Mouse (Mus musculus): ENCODE measurements around the gene Kdm2a.
A peak's percentile ranks its signal among the peaks of the same experiment; 100 is the strongest.

Gene Kdm2a

DNA sequence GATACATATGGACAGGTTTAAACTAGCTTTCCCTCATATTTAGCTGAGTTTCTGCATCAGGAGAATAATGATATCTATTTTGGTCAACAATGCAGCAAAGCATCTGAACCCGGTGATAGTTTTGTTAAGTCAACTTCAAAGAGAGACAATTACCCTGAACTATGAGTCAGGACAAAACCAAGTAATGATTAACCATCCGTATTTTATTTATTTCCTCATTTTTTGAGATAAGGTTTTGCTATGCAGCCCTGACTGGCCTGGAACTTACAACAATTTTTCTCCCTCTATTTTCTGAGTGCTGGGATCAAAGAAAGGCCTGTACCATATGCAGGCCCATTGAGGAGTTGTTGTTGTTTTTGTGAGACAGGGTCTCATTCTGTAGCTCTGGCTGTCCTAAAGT lies 67.5 kb downstream of the Kdm2a start:
- DNase-seq (ENCODE audit: low read depth, low spot score), result no peak

DNA sequence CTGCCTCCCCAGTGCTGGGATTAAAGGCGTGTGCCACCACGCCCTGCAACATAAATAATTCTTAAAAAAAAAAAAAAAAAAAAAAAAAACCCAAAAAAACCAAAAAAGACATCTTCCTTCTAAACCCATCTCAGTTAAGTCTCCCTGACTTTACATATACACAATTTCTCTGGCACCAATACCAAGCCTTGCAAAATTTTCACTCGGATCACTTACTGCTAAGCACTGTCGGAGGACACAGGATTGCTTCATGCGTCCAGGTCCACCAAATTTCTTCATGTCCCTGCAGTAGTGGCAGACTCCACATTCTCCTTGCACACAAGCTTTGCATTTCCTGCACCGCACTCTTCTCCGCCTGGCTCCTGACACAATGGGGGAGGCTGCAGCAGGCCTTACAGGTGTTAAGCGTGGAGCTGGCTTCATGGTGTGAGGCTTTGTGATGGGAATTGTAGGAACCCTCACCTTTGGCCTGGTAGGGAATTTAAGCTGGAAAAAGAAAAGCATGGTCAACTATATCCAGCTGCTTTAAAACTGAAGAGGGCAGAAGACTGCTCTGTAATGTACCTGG lies 69.3 kb downstream of the Kdm2a start:
- no peak for DNase-seq (ENCODE audit: low read depth, low spot score)

DNA sequence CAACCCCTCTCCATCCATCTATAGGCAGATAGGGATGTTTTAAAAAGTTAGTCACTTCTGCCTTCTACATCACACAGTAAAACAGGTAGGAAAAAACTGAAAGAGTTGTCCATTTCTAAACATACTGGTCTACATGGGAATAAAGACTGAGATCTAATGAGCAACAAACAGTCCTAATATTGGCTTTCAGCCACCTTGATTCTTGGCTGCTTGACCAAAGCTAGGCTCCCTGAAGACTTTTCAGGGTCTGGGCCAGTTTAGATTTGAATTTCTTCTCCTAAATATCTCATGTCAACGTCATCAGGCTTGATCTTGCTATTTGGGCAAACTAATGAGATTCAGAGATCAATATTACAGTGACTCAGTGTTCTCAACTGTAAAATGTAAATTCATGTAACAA lies 71.2 kb downstream of the Kdm2a start:
- no peak for DNase-seq (ENCODE audit: low read depth, low spot score)

DNA sequence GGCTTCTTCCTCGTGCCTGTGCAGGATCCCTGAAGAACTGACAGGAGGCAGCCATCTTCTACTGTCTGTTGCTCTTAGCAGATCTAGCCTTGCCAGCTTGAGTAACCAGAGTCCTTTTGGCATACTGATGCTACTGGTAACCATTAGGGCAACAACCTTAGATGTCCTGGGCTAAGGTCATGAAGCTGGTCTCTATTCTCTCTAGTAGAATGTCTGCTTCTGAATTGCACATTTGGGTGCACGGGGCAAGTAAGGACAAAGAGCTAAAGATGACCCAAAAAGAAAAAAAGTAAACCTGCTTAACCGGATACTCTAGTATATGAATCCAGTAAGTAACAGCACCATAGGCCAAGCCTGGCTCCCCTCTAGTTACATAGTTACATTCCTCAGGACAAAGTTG lies 72.0 kb downstream of the Kdm2a start:
- no peak for DNase-seq (ENCODE audit: low read depth, low spot score)

DNA sequence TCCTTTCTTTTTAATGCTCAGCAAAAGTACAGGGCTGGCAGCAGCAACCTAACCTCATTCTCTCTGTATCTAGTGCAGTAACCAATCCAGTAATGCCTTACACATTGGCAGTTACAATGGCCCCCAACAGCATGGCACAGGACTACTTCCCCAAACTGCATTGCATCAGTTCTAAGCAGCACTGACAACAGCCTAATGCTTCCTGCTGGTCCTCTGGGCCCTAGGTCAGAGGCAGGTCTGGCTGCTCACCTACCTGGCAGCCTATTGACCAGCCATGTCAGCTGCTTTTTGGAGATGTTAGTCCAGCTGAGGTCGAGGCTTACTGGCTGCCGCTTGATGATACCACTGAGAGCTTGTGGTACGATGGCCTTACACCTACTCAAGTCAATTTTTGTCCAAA lies 76.0 kb downstream of the Kdm2a start:
- DNase-seq (ENCODE audit: low read depth, low spot score), result no peak

DNA sequence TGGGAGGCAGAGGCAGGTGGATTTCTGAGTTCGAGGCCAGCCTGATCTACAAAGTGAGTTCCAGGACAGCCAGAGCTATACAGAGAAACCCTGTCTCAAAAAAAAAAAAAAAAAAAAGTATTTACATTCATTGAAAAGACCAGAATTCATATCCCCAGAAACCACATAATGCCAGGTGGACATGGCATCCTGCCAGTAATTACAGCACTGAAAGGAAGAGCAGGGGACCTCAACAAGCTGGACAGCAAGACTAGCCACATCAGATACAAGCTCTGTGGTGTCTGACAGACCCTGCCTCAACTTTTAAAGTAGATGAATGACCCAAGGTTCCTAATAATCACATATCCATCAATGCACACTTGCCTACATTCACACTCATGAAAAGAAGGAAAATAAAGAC lies 76.5 kb downstream of the Kdm2a start:
- no peak for DNase-seq (ENCODE audit: low read depth, low spot score)

DNA sequence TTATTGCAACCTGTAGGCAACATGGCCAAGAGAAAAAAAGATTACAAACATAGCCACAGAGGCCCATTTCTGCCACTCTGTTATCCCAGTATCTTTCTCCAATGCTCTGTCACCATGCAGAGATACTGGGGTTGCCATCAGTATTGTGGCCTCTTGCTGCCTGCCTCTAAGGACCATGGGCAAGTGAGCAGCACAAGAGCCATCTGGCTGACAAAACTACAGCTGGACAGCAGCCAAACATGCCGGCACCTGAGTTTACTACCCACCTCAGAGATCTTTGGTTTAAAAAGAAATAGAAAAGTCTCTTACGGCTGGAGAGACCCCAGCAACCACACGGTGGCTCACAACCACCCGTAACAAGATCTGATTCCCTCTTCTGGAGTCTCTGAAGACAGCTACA lies 78.8 kb downstream of the Kdm2a start:
- DNase-seq (ENCODE audit: low read depth, low spot score), result no peak

DNA sequence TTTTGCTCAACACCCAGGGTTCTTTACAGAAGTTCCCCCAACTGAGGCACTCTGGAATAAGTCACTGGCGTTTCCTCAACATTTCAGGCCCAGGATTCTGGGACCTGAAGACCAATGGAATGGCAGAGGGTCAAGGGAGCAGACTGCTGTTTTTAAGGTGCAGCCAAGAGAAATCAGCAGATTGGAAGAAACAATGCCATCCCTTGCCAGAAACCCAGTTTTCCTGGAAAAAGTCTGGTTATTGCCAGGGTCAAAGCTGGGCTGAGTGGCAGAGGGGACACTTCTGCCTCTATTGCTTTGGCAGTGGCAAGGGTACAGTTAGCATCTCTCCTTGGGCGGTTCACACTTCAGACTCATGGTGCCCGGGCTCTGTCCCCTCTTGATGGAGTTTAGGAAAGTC lies 80.9 kb downstream of the Kdm2a start:
- DNase-seq (ENCODE audit: low read depth, low spot score), result no peak

DNA sequence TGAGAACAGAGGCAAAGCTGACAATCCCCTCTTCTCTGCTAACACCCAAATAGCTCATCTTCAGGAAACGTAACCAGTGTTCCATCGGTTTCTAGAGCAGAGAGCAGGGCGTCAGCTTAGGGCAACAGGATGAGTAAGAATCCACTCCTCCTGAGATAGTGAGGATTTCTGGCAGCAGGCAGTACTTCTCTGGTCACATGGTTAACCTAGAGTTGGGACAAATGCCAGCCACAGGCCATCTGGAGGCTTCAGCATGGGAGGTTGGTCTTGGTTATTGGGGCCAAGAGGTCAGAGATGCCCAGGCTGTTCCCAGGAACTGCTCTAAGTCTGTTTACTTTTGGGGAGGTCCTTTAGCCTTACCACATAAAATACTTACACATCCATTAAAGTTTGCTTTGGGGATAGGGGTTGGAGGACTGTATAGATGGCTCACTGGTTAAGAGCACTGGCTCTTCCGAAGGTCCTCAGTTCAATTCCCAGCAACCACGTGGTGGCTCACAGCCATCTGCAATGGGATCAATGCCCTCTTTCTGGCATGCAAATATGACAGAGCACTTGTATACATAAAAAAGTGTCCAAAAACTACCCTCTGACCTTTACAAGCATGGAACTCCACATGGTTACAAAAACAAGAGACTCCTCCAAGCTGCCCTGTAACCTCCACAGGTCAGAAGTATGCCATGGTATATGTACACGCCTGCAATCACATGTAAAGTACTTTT lies 82.7 kb downstream of the Kdm2a start:
- DNase-seq (ENCODE audit: low read depth, low spot score), result no peak

DNA sequence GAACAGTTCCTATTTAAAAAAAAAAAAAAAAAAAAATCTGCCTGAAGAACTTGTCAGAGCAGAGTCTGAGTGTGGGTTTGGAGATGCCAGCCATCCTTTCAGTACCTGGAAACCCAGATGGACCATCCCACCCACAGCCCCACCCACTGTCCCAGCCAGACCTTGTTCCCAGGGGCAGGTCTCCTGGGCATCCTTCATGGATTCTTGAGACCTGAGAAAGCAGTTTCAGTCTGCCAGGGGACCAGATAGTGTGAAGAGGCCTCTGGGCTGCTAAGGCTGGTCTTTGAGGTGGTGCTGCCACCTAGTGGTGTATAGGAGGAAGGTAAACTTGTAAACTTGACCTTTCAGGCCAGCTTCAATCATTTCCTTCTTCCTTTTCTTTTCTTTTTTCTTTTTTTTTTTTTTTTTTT lies 88.3 kb downstream of the Kdm2a start:
- peak; percentile 86 for DNase-seq (ENCODE audit: low read depth, low spot score)

DNA sequence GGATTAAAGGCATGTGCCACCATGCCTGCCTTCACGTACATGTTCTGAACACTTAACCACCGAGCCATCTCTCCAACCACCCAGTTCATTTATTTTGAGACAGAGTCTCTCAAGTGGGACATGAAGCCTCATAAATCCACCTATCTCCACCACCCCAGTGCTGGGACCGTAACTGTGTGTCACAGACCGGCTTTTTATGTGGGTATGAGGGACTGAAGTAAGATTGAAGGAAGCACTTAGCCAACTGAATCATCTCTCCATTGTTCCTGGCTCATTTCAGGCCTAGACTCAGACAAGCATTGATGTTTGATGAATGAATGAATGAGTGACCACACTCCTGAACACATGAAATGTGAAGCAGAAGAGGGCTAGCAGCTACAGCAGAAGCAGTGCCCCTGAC lies 88.8 kb downstream of the Kdm2a start:
- DNase-seq (ENCODE audit: low read depth, low spot score), result no peak

DNA sequence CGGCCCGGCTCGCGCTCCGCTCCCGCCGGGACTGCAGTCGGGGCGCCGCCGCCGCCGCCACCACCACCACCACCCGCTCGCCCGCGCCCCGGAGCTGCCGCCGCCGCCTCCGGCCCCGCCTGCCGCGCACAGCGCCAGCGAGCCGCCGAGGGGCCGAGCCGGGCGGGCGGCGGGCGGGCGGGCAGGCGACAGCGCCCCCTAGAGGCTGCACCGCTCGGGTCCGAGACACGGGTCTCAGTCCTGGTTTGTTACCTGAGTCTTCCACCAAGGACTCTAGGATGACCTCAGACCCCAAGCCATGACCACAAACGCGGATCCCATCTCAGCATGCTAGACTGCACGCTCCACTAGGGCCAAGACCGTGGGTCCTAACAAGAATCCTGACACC lies 91.9 kb downstream of the Kdm2a start, which contains the start of gene Grk2:
Gene Grk2 (minus strand): TSS at position 33 of the 388 bp plus-strand sequence.
- DNase-seq (ENCODE audit: low read depth, low spot score), result peak; percentile 45

DNA sequence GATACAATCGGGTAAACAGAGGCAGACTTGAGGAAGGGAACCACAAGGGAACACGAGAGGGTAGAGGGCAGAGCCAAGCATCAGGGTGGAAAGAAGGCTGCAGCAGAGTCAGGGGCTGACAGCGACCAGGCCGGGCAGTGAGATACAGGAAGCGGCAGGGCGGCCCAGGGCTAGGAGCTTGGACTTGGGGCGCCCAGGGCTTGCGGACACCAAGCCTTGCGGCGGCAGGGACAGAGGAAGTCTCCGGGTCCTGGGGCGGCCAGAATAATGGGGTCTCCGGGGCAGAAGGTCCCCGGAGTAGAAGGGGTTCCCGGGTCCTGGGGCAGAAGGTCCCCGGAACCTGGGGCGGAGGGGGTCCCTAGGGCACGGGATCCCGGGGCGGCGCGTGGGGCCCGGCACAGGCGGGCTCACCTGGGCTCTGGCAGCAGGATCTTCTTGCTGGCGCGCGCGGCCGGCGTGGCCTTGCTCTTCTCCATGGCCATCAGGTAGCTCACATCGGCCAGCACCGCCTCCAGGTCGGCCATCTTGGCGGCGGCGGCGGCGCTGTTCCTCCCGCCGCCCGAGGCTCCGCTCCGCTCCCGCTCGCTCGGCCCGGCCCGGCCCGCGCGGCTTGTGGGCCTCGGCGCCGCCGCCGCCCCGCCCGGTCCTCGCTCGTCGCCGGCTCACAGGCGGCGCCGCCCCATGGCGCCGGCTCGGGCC lies 92.4 kb downstream of the Kdm2a start:
- DNase-seq (ENCODE audit: low read depth, low spot score), result no peak

DNA sequence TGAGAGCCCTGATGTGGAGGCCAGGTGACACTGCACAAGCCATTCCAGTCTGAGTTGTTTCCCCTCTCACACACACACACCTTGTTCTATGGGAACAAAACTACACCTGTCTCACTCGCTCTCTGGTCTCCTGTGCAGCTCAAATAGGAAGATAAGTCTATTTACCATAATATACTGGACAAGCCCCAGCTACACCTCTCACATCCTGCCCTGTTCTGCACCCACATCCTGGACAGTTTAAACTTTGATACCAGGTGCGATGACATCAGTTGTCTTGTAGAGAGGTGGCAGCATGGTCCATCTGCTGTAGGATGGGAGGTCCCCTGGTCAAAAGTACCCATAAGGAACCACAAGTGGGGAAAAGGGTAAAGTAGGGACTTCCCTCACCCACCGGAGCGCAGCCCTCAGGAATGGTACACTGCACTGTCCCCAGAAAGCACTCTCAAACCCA lies 93.2 kb downstream of the Kdm2a start:
- no peak for DNase-seq (ENCODE audit: low read depth, low spot score)

DNA sequence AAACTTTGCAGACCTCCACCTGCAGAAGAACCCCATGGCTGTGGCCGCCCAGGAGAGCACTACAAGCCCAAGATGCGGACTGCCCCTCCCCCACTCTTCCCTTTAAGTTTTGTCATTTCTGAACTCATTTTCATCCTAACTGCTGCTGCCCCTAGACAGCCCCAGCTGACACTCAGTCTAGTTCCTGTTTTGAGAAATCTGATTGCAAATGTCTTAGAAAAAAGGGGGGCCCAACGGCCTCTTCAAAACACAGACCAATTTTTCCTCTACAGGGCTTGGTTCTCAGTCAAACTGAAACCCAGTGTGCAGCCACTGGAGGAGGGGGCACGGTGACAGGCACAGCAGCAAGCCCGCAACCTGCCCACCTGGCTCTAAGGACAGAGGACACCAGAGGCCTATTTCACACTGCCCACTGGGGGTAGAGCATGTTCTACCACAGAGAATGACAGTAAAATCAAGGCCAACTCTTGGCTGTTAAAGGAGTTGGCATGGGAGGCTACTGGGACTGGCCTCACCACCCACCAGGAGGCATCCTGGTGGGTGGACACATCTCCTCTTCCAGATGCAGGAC lies 93.7 kb downstream of the Kdm2a start:
- peak; percentile 38 for DNase-seq (ENCODE audit: low read depth, low spot score)

DNA sequence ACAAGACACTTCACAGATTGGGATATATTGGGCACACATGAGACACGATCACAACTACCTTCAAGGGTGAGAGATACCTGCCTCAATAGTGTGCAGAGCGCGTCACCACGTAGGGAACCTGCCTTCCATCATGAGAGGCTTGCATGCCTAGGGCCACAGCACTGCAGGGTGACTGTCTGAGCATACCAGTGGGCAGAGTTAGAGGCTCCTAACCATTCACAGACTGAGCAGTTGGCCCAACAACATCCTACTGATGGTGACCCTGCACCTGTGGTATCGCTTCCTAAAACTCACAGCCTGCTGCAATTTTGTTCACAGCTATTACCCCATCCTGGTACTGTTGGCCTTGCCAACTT lies 94.5 kb downstream of the Kdm2a start:
- no peak for DNase-seq (ENCODE audit: low read depth, low spot score)

DNA sequence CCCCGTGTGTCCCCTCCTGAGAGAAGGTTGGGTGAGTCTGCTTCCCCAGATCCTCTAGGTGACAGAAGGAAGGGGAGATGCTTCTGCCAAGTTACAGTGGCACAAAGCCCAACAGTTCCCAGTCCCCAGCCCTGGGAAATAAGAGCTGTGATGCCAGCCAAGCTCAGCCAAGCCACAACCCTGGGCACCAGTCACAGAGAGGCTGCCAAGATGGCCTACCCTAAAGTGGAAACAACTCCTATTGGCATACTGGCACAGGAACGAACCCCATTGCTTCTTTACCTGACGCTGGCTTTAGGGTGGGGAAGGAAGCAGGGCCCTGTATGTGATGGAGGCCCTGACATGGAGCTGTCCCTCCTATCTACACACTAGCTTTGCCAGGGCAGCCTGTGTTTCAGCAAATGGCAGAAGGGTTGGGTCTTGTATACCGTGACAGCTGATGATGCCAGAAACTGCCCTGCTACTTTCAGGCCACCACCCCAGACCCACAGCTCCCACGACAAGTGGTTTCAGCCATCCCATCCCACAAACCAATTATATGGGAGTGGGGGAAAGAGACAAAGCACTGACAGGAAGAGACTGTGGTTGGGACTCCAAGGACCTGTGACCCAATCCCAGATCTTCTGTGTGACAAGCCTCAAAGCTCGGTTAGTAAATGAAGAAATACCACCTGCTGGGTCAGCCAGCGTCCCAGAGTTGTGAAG lies 95.0 kb downstream of the Kdm2a start:
- DNase-seq (ENCODE audit: low read depth, low spot score), result peak; percentile 80

DNA sequence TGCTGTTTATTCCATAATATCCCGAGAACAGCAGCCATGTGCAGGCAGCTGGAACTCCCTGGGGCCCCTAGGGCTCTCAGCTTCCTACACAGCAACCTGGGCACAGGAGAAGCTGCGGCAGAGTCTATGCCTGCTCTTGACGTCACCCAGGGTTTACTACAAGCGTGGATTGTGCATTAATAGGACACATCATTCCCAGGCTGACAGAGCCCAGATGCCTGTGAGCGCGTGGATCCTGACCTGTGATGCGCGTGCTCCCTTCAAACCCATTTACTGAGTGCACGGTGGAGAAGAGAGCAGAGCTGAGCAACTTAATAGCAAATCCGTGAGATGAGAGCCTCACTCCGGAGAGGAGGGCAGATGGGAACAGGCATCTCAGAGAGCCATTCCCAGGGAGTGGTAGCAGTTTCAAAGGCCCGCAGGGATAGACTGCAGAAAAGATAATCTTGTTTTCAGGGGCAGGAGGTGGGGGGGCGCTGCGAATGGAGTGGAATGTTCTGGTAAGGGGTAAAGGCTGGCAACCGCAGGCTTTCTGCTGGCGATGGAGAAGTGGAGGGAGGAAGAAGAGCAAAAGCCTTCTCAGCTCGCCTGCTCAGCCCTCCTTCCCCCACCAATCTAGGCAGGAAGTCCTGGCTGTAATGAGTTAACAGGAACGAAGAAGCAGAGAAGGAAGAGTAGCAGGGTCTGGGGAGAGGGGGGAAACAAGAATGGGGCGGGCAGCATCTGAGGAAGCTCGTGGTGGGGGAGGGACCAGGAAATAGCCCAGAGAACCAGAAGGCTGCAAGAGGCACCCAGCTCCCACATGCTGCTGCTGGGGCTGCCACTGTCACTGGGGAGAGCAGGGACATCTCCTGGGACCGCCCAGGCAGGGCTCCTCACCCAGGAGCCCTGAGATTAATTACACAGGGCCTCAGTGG lies 96.1 kb downstream of the Kdm2a start:
- DNase-seq (ENCODE audit: low read depth, low spot score), result peak; percentile 63

DNA sequence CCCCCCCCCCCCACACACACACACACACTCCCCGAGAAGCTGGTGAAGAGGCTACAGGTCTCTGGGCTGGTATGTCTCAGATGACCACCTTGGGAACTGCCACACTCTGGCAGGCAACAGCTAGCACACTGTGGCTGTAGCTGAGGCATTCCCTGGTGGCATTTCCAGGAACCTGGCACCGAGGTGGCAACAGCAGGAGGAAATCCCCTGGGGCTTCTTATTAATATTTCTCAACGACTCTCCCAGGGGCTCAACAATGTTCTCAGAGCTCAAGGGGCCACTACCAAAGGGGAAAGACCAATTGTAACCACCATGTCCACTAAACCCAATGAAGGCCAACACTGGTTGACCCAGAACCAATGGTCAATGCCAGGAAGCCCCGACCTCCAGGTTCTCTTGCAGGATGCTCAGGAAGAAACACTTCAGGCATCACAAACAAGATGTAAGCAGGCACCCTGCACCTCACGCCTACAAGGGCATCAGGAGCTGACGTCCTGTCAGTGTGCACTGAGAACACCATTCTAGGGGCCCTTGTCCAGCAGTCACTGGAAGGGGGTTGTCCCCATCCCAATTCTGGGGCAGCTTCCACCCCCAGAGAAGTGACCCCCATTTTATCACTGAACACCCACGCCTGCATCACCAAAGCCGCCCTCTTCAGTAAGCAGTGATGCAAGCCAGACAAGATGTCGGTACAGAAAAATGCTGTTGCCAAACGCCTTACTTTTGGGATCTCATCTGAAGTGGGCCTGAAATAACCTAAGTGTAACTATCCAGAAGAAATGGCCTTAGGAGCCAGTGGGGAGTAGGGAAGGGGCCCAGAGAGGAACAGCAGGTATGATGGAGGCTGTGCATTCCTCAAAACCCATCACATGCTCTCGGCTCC lies 97.0 kb downstream of the Kdm2a start:
- DNase-seq (ENCODE audit: low read depth, low spot score), result no peak

DNA sequence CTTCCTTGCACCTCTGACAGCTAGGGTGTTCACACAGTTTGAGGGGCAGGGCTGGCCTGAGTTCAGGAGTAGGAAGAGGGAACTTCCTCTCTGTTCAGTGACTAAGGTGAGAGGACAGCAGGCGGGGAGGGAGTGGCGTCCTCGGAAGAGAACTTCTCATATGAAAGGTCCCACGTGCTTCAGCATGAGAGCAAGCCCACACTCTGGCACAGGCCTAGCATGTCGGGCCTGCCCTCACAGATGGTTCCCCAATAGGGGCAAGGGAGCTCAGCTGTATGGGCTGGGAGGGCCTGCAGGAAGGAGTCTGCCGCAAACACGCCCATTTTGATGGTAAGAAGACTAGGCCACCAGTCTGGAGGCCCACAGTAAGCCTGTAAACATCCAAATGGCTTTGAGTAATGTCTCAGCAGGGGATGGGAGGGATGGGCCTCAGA lies 97.8 kb downstream of the Kdm2a start:
- DNase-seq (ENCODE audit: low read depth, low spot score), result peak; percentile 75
